Mouse (Mus musculus) urinary bladder, postnatal 36 days (tissue): ENCODE results near the gene Msrb3.
A peak's percentile ranks its signal among the peaks of the same experiment; 100 is the strongest.

ENCODE experiments used
- DNase-seq, 2 experiments: peaks; one replicate each; pipeline ENCODE4 v3.0.0; 2022; ENCODE audit warnings: low spot score in 2 of 2, mixed read lengths in 1 of 2

Msrb3 gene

DNA sequence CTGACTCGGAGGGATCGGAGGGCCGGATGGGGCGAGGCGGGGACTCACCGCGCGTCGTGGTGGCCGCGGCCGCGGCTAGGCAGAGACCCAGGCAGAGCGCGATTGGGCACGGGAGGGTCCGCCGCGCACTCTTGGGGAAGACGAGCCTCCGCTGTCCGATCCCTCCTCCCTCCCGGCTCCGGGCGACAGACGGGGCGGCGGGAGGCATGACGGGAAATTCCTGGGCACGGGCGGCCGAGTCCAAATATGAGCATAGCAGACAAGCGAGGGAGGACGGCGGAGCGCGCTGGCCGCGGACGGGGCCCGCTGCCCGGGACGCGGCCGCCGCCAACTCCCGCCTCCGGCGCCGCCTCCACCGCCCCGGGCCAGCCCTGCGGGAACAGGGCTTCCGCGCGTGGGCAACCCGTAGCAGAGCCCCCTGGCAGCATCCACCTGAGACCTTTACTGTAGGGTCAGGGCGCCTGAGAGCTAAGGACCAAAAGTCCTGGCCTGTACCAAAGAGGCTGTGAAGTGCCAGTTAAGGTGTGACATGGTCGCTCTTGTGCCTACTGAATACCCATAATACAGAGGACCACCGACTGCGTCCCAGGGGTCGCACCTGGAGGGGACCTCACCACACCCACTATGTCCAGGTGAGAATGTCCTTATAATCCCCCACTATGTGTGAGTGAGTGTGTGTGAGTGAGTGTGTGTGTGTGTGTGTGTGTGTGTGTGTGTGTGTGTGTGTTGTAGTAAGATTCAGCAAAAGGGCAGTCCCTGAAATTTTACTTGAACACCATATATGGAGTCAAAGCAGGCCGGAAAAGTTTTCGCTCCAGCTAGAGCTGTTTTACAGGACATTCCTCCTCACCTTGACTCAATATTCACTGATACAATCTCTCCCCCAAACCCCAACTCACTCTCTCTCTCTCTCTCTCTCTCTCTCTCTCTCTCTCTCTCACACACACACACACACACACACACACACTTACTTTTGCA, at the start of gene Msrb3:
Gene Msrb3, minus strand, starts transcription at position 317 of the 978 bp plus-strand sequence.
- DNase-seq, result peak; percentile 66 to 83

DNA sequence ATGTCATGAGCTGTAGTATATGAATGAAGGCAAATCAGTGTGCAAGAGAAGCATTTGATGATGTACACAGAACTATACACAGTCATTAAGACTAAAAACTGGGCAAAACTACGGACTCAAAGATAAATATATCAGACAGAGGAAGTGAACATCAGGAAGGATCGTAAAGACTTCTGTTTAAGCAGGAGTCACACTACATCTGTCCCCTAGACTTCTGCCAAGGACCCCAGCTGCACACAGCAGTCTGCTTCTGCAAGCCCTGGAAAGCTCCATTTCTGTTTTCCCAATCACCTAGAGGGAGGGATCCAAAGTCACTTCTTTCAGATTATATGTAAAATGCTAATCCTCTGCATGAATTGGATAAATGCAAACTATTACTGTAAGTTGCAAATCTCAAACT, 49.6 kb upstream of the Msrb3 start:
- no peak for DNase-seq

DNA sequence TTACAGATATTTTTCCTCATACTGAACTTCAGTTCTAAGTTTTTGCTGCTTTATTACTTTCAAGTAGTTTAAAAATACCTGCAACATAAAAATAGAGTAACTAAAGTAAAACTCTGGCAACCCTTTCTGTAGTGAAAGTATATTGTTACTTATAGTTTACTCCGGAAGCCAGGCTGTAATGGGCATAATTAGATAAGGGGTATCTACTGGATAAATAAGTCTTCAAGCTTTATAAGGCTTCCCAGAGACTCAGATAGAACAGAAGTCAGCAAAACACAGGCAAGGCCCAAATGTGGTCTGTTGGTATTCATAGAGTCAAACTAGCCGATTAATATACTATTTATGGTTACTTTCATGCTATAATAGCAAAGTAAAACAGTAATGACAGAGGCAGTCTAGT, 48.9 kb upstream of the Msrb3 start:
- DNase-seq, result no peak

DNA sequence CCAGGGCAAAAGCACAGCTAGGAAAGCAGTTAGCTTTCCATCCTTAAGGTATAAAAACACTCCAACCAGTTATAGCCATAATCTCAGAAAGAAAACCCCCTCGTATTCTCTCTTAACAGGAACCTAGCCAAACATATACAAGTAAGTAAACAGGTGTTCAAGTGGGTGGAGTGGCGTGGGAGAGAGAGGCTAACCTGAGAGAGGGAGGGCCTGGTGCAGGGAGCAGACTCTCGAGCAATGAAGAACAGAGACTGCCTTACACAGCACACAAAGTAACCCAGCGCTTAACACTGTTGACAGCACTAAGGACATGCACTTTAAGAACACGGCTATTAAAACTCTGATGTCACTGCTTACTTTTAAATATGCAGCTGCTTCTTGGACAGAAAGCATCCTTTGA, 47.9 kb upstream of the Msrb3 start:
- no peak for DNase-seq

DNA sequence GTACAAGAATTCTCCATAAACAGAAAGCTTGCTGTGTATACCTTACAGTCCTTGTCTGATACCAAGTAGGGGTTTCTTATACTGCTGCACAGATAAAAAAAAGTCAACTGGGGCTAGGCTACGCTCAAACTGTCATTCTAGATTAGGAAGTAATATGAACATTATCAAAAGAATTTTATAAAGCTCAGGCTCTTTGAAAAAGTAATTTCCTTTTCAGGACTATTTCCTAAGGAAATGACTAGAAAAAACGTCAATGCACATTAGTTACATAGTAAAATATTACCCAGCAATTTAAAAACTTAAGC, 40.0 kb upstream of the Msrb3 start:
- no peak for DNase-seq

DNA sequence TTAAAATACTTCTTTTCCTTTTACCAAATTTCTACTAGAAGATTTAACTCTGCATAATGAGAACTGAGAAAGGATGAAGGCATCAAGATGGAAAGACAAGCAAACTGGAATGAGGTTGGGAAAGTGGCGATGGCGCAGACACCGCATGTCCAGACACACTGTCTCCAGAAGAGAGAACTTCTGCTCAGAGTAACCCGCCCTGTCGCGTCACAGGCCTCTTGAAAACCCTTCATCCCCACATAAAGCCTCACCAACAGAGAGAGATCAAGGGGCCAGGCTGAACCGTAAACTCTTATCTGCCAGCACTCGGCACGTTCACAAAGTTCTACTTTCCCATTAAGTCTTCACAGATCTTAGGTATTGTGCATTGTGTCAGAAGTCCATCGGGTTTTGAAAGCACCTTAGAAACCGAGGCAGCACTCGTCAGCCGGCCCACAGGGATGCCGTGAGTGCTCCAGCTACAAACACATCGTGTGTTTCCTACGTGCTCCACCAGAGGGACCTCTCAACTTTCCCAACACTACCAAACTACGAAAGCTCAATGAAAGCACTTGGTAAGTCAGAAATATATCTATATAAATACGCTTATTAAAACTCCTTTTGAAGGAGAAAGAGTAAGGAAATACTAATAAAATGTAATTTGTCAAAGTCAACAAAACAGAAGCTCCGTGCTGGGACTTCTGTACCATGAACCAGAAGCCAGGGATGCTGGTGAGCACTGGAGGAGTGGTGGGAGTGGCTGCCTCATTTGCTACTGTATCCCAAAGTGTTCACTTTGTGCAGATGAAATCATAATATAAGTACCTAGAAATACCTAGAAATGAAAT, 39.4 kb upstream of the Msrb3 start:
- peak in 1 of 2 experiments; percentile 31 for DNase-seq

DNA sequence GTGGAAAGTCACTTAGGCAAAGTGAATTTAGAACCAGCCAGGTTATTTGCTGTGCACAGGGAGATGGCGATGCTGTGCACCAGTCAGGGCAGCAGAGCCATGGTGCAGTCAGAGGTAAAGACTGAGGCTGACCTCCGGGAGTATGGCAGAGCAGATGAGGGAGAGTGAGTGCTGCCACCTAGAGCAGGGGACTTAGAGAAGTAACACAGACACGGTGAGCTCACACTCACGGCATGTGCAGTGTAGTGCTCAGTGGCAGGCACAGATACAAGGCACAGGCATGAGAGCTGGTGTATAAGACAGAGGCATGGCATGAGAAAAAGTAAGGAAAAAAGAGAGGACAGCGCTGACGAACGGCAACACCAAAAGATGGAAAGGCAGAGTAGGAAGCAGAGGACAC, 30.6 kb upstream of the Msrb3 start:
- no peak for DNase-seq

DNA sequence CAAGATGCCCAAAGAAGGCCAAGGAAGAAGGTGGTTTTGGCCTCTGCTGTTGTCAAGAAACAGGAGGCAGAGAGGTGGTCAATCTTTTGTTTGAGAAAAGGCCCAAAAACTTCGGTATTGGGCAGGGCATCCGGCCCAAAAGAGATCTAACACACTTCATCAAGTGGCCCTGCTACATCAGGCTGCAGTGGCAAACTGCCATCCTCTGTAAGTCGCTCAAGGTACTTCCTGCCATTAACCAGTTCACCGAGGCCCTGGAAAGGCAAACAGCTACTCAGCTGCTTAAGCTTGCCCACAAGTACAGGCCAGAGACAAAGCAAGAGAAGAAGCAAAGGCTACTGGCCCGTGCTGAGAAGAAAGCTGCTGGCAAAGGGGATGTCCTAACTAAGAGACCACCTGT, 29.3 kb upstream of the Msrb3 start:
- no peak for DNase-seq

DNA sequence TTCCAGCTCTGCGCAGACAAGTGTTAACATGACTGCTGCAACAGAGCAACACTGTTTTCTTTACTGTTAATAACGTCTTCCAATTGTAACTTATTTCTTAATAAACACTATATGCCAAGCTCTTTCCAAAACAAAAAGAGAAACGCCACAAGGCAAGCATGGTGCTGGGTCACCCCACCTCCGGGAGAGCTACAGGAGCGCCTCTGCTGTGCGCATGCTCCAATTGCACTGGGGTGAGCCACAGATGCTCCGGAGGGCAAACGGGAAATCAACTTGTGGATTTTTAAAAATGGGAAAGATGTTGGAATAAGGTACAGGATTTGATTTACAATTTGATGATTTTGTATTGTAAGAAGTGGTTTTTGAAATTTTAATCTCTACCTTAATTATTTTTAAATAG, 27.3 kb upstream of the Msrb3 start:
- no peak for DNase-seq

DNA sequence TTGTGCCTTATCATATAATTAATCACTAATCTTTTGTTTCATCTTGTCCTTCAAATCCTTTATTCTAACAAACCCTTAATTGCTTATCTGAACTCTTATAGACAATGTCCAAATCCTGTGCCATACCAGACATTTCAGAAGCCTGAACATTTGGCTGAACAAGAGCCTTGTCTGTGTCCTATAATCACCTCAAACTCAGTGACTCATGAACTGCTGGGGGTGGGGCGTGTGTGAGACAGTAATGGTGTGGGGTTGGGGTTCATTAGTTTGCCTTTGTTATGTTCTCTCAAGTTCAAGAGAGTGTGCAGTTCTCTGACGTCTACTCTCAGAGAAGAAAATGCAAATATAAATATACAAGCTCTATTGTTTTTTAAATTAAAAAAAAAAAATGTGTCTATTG, 22.6 kb upstream of the Msrb3 start:
- no peak for DNase-seq

DNA sequence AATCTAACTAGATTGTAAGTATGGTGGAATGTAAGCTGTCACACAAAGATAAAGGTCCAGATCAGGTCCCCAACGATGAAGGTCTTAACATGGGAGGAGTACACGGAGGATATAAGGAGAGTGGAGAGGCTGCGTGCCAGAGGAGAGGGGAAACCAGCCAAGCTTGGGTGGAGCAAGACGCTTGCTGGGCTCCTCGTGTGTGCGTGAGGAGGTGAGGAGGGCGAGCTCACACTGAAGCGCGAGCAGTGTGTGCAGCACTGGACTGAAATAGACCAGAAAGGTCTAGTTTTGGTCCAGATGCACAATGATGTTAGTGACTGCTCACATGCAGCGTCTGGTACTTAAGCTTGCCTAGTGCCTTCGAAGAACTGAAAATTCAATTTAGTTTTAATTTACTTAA, 21.7 kb upstream of the Msrb3 start:
- no peak for DNase-seq

DNA sequence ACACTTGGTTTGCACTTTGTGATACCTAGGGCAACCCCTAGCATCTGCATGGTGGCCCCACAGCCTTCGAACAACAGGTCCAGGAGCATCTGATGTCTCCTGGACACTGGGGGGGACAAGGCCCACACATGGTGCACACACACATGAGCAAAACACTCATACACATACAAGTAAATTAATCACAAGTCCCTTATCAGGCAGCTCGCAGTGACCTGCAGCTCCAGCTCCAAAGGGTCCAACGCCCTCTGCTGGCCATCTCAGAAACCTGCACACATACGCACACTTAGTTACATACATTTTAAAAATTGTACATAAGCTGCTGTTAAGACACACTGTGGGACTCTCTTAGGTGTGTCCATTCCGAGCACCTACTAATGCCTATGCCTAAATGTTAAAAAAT, 17.3 kb upstream of the Msrb3 start:
- no peak for DNase-seq

DNA sequence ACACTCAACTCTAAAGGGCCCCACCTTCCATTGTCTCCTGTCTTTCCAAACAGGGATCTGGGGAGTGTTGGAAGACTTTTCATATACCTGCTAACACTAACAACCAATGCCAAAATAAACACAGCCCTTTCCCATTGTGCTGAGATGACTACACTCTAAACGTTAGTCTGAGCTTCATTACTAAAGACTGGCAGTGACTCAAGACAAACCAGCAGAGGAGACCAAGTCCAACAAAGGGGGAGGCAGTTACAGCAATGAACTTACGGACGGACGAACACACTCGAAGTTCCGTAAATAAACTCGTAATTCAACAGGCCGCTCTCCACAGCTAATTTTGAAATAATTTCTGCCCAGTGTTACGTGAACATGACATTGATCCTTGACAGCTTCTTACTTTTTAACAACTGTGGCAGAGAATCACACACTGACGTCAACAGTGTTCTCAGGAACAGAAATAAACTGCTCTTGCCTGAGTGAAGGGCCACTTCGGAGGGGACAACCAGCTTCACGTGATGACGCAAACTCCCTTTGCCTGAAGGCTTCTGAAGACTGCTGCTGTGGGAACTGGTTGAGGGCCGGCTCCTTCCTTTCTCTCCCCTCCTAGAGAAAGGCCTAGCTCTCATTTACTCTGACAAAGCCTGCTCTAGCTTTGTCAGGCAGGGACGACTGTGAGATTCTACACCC, 16.2 kb upstream of the Msrb3 start:
- no peak for DNase-seq

DNA sequence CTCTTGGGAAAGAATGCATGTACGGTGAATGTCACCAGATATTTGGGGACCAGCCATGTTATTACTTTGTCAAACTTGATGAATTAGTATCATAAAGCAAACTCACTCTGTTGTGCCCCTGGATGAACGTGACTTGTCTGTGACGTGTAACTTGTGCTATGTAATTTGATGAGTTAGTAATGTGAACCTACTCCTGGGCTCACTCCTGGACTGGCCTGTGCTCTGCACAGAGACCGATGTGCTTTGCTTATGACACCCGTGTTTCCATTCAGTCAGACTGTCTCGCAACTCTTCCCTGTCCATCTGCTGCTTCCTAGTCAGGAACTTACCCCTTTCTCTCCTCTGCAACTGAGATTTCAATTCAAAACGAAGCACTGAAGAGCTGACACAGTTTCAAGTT, 15.4 kb upstream of the Msrb3 start:
- DNase-seq, result no peak

DNA sequence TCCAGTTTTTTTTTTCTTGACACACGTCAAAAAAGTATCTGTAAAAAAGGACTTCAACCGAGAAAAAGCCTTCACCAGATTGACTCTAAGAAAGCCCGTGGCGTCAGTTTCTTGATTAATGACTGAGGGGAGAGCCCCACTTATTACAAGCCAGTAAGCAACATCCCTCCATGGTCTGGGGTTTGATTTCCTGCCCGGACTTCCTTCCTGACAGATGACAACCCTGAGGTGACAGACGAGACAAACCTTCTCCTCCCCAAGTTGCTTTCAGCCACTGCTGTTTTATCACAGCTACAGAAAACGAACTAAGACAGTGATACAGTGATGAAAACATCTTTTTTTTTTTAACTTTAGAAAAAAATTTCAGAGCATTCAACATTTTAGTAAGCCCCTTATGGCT, 14.9 kb upstream of the Msrb3 start:
- no peak for DNase-seq

DNA sequence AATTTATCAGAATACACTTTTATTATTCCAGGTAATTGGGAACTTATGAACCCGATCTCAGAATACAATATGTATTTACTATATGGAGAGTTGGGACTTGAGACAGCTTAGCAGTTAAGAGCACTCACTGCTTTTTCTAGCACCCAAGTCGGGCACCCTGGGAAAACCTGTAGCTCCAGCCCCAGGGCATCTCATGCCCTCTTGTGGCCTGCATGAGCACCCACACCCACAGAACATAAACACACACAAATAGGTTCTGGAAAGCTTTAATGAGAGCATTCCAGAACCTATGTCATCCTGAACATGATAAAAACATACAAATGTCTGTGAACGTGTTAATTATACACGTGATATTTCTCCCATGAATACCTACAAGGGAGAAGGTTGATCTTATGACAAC, 13.1 kb upstream of the Msrb3 start:
- no peak for DNase-seq

DNA sequence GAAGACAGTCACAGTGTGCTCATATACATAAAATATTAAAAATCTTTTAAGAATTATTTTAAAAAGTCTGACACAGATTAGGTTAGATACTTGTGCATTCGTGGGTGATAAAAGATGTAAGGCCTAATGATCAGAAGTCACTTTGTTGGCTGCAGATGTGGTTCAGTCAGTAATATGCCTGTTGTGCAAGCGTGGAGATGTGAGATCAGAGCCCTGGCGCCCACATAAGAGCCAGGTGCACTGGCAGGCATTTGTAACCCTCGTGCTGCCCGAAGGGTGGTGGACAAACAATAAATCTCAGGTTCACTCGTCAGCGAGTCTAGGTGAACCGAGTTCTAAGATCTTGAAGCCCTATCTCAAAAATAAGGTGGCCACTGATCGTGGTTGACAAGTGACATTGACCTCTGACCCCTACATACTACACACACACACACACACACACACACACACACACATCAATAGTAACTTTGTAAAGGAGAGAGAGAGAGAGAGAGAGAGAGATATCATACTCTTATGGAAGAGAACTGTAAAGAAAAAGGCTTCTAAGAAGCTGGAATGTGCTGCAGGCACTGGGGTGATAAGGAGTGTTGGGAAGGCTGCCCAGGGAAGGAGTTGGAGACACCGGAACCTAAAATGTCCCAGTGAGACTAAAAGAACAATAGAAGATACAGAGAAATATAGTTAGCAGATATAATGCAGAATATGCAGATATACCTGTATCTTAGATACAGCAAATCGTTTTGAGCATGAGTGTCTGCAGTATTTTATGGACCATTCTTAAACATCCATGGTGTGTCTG, 10.1 kb upstream of the Msrb3 start:
- no peak for DNase-seq

DNA sequence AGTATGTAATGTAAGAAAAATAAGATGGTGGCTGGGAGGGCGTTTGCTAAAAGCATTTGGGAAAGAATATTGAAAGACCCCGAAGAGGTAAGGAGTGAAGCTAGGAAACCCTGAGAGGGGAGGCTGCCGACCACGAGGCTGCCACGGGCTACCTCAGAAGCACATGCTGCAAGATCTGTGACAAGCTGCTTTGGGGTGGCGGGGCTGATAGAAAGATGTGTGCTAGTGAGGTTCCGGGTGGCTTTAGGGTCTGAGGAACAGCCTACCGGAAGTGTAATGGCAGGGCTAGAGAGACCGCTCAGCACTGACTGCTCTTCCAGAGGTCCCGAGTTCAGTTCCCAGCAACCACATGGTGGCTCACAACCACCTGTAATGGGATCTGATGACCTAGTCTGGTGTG, 5.8 kb upstream of the Msrb3 start:
- DNase-seq, result no peak

DNA sequence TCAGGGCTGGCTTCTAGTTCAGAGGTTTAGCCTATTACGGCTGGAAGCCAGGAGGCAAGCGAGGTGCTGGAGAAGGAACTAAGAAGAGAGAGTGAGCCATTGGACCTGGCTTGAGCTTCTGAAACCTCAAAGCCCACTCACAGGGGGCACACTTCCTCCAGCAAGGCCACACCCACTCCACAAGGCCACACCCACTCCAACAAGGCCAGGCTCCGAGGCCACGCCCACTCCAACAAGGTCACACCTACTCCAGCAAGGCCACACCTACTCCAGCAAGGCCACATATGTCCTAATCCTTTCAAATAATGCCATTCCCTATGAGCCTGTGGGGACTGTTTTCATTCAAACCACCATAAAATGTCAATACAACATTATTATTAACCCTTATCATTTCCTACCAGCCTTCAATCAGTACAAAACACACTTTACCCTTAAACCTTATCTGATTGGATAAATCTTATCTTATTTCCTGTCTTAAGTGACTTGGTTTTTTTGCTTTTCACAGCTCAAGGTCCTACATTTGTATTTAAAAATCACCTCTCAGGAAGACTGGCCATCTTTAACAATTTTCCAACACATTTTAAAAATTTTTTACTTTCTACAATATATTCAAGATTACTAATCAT, 5.1 kb upstream of the Msrb3 start:
- no peak for DNase-seq

DNA sequence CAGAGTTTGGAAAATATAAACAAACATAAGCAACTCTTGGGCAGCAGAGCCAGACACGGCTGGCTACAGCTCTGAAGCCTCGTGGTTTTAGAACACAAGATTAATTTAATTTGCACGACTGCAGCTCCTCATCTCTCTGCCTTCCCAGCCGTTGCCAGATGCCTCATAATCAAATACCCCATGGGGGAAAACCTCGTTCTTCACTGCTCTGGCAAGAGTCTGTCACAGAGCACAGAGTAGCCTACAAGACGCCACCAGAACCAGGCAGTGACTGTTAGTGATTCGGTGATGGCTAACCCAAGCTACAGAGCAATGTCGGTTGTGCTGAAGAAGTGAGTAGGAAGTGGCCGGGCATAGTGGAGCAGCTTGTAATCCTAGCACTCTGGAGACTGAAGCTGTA, 2.8 kb upstream of the Msrb3 start:
- no peak for DNase-seq

DNA sequence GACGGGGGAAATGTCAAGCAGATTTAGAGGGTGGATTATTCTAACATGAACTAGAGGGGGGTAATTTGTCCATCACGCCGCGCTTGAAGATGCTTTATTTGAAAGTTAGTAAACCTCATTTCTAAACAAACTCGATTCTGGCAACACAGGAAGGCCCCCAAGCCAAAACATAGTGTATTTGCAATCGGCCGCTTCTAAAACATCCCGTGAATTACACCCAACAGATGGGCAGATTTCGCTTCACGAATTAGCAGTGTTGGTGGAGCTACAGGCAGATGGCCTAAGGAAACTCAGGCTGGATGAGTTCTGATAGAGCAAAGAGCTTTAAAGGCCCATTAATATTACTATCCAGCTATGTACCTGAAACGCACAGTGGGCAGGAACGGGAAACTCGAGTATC, 1.2 kb upstream of the Msrb3 start:
- no peak for DNase-seq
